35 mouse cellular contexts compared by ENCODE assay signal in the genomic region with DNA sequence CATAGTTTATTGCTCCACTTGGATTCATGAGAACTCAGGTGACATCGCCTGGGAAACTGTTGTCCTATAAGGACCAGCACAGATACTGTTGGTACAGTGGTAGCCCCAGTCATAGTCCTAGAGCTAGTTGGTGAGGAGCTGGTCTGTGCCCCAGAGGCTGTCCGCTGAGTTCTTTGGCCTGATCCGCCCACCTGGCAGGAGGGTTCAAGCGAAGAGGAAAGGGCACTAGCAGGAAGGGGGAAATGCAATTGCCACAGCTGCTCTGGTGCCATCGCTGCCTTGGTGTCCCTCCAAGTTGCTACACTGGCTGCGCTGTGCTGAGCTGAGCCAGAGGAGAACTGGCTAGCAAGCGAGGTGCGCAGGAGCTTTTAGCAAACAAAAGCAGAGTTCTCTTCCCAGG. TPM values are rescaled to one million over a fixed set of nuclear protein-coding genes. Genes with fewer than 3 reads are reported as not detected.
DNase-seq lines count a peak whose midpoint lies in the region.
"Had no signal": no experiment of that assay in that cellular context is flagged by ENCODE, and none has a peak within 500 bp of the region (broad histone marks: within the 10 kb centered on the region; RNA-seq: fewer than 3 reads in every experiment).

No protein-coding gene starts in this region.

- H3K4me1 ChIP-seq in brown adipose tissue, adult 24 weeks (ENCODE audit: control insufficient read depth, insufficient read depth, insufficient read length, low read length): no peaks in the 10 kb centered on the region
- H3K4me1 ChIP-seq: forebrain, embryonic 15.5 days had no signal

- DNase-seq in adrenal gland, postnatal 10 days: peak; percentile 47
- DNase-seq in adrenal gland, adult 2 months: no peak
- DNase-seq in gastrocnemius, postnatal 25 days: peak; percentile 15
- DNase-seq in gastrocnemius, postnatal 4 days (ENCODE audit: low spot score in 2 of 2): no peak
- DNase-seq in ovary, postnatal 36 days (ENCODE audit: low spot score): peak; percentile 23
- DNase-seq in ovary, postnatal 10 days (ENCODE audit: low spot score): no peak
- DNase-seq in thymus, adult 18-20 months: no peak
- DNase-seq: B cell, adult 2 months; cerebellum, adult 11 months; cerebellum, adult 2 months; cerebellum, postnatal 10 days; cerebellum, postnatal 36 days; embryo, embryonic 11 days; gastrocnemius, postnatal 36 days; heart, adult 11 months; heart, postnatal 10 days; heart, postnatal 36 days; kidney, adult 11 months; kidney, adult 9 months had no signal

- H3K4me3 ChIP-seq in brown adipose tissue, adult 24 weeks (ENCODE audit: insufficient read depth, low read depth, low read length): no peak overlapping the region
- H3K4me3 ChIP-seq: embryonic facial prominence, embryonic 10.5 days; embryonic facial prominence, embryonic 13.5 days; erythroblast, embryonic 14.5 days; forebrain, embryonic 12.5 days; forebrain, embryonic 15.5 days; heart, embryonic 12.5 days; heart, embryonic 15.5 days; hindbrain, embryonic 10.5 days; hindbrain, embryonic 13.5 days; intestine, embryonic 15.5 days had no signal

- H3K27ac ChIP-seq in brown adipose tissue, adult 24 weeks (replicated peaks; ENCODE audit: low read depth, low read length): peak overlapping the region; percentile 55; the same call in 1 of the 2 replicates
- H3K27ac ChIP-seq: embryonic facial prominence, embryonic 10.5 days; embryonic facial prominence, embryonic 13.5 days; forebrain, embryonic 12.5 days; forebrain, embryonic 15.5 days; heart, embryonic 15.5 days; hindbrain, embryonic 10.5 days; hindbrain, embryonic 13.5 days; intestine, embryonic 15.5 days had no signal

RNA-seq across cellular contexts. Expression of gene Cldn24, which starts 53.2 kb away (rescaled TPM):
- not detected for total RNA-seq in adrenal gland, postnatal 10 days (2021)
- total RNA-seq in adrenal gland, adult 2 months (2021): not detected
- polyA plus RNA-seq in adrenal gland, adult 2 months (2012; rRNA removed): not detected in 2 replicates
- not detected for total RNA-seq in gastrocnemius, postnatal 25 days (2021)
- total RNA-seq in gastrocnemius, postnatal 4 days (2021): not detected
- not detected in 2 replicates for polyA plus RNA-seq in brown adipose tissue, adult 24 weeks (2012; ENCODE audit: insufficient read depth, insufficient read length, missing spikeins)
- total RNA-seq: CH12.LX; gastrocnemius, adult 8-10 months; gastrocnemius, postnatal 36 days; heart, postnatal 10 days; heart, postnatal 36 days had no signal
- polyA plus RNA-seq: cerebellum, adult 2 months; cortical plate, adult 2 months; embryonic facial prominence, embryonic 10.5 days; embryonic facial prominence, embryonic 13.5 days; erythroblast, embryonic 14.5 days; forebrain, embryonic 12.5 days; forebrain, embryonic 15.5 days; G1E; heart, embryonic 12.5 days; heart, embryonic 15.5 days; hindbrain, embryonic 10.5 days; hindbrain, embryonic 13.5 days; hindbrain, embryonic 16.5 days; intestine, embryonic 15.5 days had no signal

RNA-seq across cellular contexts. Expression of gene Cdkn2aip, which starts 55.0 kb away (rescaled TPM):
- 10 to 100 TPM; 13.4 to 14.4 TPM for total RNA-seq in adrenal gland, postnatal 10 days (2021)
- total RNA-seq in adrenal gland, adult 2 months (2021): 10 to 100 TPM; 11.0 to 12.9 TPM
- 26.0 and 38.1 TPM in 2 replicates for polyA plus RNA-seq in adrenal gland, adult 2 months (2012; rRNA removed)
- 1 to 10 TPM; 4.4 to 4.7 TPM for total RNA-seq in gastrocnemius, postnatal 25 days (2021)
- total RNA-seq in gastrocnemius, postnatal 4 days (2021): 1 to 10 TPM; 6.5 to 8.9 TPM
- polyA plus RNA-seq in brown adipose tissue, adult 24 weeks (2012; ENCODE audit: insufficient read depth, insufficient read length, missing spikeins): 5.0 and 6.1 TPM in 2 replicates

RNA-seq across cellular contexts. Expression of gene Cldn22, which starts 55.5 kb away (rescaled TPM):
- total RNA-seq in adrenal gland, postnatal 10 days (2021): under 1 TPM; 0.39 to 0.54 TPM
- total RNA-seq in adrenal gland, adult 2 months (2021): 1 to 10 TPM; 1.8 to 3.6 TPM
- polyA plus RNA-seq in adrenal gland, adult 2 months (2012; rRNA removed): 2.9 and 6.2 TPM in 2 replicates
- total RNA-seq in gastrocnemius, postnatal 25 days (2021): under 1 TPM; 0.64 to 0.67 TPM
- under 1 TPM; 0.27 to 0.29 TPM for total RNA-seq in gastrocnemius, postnatal 4 days (2021)
- polyA plus RNA-seq in brown adipose tissue, adult 24 weeks (2012; ENCODE audit: insufficient read depth, insufficient read length, missing spikeins): 3.5 and 3.8 TPM in 2 replicates
- total RNA-seq: CH12.LX; heart, postnatal 10 days; heart, postnatal 36 days had no signal
- polyA plus RNA-seq: embryonic facial prominence, embryonic 10.5 days; embryonic facial prominence, embryonic 13.5 days; erythroblast, embryonic 14.5 days; forebrain, embryonic 12.5 days; forebrain, embryonic 15.5 days; G1E; heart, embryonic 12.5 days; heart, embryonic 15.5 days; hindbrain, embryonic 10.5 days; hindbrain, embryonic 13.5 days; hindbrain, embryonic 16.5 days; intestine, embryonic 15.5 days had no signal

Comparison
In these comparisons a context has a peak if more than half of its experiments do, and no peak if none do; other contexts are left out.
1. DNase-seq: peak in adrenal gland, postnatal 10 days (single experiment), gastrocnemius, postnatal 25 days (single experiment) and ovary, postnatal 36 days (single experiment); none in adrenal gland, adult 2 months (single experiment), gastrocnemius, postnatal 4 days (0 of 2), ovary, postnatal 10 days (single experiment) and thymus, adult 18-20 months (0 of 2).